Mouse (Mus musculus): ENCODE results near the gene Meig1.
A peak's percentile ranks its signal among the peaks of the same experiment; 100 is the strongest.
"Not testable (repeated sequence)": the region's sequence is repeated elsewhere in the genome, so short reads cannot be mapped to it uniquely, and the experiment has no call there.

Meig1 gene

DNA sequence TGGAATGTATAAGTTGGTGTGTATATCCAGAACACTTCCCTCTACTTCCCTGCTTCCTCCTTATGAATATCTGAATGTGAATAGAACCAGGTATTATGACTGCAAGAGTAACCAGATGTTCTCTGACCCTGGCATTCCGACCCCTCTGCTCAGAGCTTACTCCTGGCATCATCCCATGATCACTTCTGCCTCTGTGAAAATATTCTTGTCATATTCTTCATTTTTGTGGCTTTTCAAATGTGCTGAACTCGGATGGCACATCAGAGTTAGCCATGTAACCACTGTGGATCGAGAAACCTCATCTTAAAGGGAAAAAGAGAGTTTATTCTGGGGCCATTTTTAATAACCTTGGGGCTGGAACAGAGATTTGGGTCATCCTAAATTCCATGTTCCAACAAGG, at the start of gene Meig1:
Gene Meig1, minus strand, starts transcription at position 101 of the 400 bp plus-strand sequence.
- no peak for DNase-seq (ENCODE audit: low spot score)

DNA sequence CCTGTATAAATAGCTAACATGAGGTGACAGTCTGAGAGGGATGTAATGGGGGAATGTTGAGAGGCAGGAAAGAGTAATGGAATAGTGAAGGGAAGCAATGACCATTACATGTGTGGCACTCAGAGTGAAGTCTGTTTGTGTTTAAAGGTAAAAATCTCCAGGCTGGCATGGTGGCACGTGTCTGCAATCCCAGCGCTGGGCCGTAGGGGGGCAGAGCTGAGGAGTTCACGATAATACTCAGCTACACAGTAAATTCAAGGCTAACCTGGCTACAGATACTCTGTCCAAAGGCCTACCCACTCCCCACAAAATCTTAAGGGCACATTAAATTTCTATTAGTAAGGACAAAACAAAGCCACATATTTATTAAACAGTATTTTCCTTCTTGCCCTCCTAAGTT, 34.1 kb upstream of the Meig1 start:
- DNase-seq (ENCODE audit: low spot score), result no peak

DNA sequence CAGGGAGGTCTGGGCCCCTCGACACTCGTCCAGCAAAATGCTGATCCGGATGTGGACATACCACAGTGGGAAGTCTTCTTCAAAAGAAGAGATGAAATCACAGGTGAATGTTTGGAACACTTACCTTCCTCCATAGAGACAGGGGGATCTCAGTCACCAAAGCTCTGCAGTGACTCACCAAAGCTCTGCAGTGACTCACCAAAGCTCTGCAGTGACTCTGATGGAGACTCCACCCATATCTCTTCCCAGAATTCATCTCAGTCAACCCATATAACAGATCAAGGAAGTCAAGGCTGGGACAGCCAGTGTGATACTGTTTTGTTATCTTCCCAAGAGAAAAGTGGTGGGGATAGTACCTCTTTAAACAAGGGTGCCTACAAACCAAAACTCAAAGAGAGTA, 30.6 kb upstream of the Meig1 start:
- no peak for DNase-seq (ENCODE audit: low spot score)

DNA sequence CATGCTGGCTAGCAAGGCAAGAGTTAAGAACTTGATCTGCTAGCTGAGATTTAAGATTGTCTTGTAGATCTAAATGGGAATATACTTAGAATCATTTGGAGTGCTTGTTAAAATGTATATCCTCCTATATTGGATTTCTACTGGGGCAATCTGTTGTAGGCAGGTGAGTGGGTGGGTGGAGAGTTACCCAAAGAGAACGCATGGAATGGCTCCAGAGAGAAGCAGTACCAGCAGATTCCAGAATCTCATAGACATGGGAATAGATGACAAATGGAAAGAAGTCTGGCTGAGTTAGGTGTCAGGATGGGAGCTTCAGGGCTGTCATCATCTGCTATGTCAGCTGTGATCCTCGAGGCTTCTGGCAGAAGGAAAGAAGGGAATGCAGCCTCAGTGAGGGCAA, 27.0 kb upstream of the Meig1 start:
- no peak for DNase-seq (ENCODE audit: low spot score)

GRCm38 (mm10) chr2:3445984-3446383, 23.5 kb upstream of the Meig1 start:
- DNase-seq (ENCODE audit: low spot score), result no peak

GRCm38 (mm10) chr2:3444206-3444605, 21.8 kb upstream of the Meig1 start:
- no peak for DNase-seq (ENCODE audit: low spot score)

GRCm38 (mm10) chr2:3437956-3438355, 15.5 kb upstream of the Meig1 start:
- no peak for DNase-seq (ENCODE audit: low spot score)

DNA sequence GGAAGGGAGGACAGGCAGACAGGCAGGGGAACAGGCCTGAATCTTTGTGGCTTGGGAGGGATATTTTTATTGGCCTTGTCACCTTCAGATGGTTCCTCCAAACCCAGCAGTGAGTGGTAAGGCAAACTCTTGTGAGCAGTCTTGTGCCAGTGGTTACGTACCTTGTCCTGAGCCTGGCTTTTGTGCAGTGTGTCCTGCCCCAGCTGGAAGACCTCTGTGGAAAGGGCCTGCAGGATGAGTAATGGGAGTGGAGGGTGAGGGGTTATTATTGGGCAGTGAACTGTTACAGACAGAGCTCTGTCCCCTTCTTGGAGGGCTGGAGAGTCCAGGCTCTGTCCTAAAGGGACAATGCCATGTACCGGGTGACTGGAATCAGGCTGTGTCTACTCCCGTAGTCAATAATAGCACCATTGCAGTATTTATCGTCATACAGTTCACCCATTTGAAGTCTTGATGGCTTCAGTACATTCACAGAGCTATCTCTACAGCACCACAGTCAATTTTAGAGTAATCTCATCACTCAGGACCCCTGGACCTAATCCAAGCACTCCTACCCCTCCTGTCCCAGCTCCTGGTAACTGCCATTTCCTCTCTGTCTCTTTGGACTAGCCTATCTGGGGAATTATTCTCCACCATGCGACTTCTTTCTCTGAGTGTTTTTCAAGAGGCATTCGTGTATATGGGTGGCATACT, 13.1 kb upstream of the Meig1 start:
- no peak for DNase-seq (ENCODE audit: low spot score)

- no peak for DNase-seq (ENCODE audit: low spot score)
These were observed 8.5 kb upstream of the Meig1 start for GRCm38 (mm10) chr2:3430956-3431355.

- DNase-seq (ENCODE audit: low spot score), result no peak
These were observed 2.1 kb upstream of the Meig1 start for GRCm38 (mm10) chr2:3424579-3424910.

DNA sequence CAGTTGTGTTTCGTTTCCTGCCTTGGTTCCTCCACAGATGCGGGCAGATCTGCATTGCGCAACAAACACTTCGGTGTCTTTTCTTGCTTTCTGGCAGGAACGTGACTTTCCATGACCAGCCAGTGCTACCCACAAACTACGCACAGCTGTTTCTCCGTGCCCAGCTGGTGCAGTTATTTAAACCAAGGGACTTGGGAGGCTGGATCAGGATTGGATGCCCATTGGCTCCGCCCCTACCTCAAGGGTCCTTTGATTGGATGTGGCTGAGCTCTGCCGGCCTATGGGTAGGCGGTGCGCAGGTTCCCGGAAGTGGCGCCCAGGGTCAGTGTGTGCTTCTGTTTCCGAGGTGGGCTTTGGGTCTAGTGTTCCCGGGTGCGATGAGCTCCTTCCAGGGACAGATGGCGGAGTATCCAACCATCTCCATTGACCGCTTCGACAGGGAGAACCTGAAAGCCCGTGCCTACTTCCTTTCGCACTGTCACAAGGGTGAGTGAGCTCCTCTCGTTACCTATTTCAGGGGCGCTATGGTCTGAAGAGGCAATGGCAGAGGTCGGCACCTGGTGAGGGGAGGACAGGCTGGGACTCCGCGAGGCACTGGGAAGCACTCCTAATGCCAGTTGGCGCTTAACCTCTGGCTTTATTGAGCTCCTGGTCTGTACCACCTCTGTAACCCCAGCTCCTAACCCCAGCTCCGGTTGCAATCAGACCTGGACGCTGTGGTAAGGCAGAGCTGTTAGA, 1.6 kb upstream of the Meig1 start, which contains the start of gene Dclre1c:
Gene Dclre1c, plus strand, starts transcription at position 291 of the 738 bp plus-strand sequence.
- peak; percentile 94 for DNase-seq (ENCODE audit: low spot score)

DNA sequence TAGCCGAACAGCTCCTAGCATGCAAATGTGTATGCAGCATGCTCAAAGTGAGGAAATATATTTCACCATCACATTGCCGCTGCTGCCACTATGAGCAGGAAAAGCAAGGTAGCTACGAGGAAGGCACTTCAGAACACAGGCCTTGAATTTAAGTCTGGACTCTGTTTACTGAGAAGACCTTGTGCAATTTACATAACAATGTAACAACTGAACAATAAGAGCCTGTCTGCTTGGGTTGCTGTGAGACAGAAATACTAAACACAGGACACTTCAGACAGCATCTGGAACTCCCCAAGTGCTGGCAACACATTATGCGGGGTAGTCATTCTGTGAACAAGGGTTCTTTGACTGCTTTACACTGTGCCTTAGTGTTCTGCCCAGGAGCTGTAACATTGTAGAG, 2.3 kb downstream of the Meig1 start:
- no peak for DNase-seq (ENCODE audit: low spot score)

GRCm38 (mm10) chr2:3418883-3419431, 3.5 kb downstream of the Meig1 start:
- DNase-seq (ENCODE audit: low spot score), result peak; percentile 97

- no peak for DNase-seq (ENCODE audit: low spot score)
These were observed 6.8 kb downstream of the Meig1 start for GRCm38 (mm10) chr2:3415676-3416075.

DNA sequence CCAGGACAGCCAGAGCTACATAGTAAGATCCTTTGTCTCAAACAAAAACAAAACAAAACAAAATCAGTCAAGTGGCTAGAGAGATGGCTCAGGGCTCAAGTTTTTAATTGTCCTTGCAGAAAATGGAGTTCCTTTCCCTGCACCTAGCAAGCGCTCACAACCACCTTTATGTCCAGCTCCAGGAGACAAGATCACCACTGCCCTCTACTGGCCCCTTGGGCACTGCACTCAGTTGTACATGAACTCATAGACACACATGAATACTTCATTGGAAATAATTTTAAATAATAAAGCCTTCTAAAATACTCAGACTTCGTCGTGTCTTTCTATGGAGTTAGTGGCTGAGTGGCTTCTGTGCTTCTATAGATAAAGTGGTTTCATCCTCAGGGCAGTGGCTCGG, 8.2 kb downstream of the Meig1 start:
- peak; percentile 81 for DNase-seq (ENCODE audit: low spot score)

- no peak for DNase-seq (ENCODE audit: low spot score)
These were observed 14.7 kb downstream of the Meig1 start for GRCm38 (mm10) chr2:3407756-3408155.

- DNase-seq (ENCODE audit: low spot score), result no peak
These were observed 16.5 kb downstream of the Meig1 start for GRCm38 (mm10) chr2:3405981-3406380.

DNA sequence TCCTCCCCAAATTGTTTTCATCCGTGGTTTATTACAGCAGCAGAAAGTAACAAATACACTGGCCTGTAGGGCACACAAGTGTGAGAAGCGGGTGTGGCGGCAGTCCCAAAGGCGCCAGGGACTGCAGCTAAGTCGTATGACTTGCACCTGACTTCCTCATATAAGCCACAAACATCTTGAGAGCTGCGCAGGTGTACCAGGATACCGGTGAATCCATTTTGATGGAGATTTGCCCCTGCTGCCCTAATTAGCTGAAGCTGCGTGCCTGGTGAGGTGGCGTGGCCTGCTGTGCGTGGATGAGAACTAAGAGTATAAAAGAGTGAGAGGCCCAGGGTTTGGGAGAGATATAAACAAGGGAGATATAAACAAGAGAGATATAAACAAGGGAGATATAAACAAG, 25.3 kb downstream of the Meig1 start, which contains the start of gene Olah:
Gene Olah, minus strand, starts transcription at position 101 of the 400 bp plus-strand sequence.
- not testable (repeated sequence) for DNase-seq (ENCODE audit: low spot score)

DNA sequence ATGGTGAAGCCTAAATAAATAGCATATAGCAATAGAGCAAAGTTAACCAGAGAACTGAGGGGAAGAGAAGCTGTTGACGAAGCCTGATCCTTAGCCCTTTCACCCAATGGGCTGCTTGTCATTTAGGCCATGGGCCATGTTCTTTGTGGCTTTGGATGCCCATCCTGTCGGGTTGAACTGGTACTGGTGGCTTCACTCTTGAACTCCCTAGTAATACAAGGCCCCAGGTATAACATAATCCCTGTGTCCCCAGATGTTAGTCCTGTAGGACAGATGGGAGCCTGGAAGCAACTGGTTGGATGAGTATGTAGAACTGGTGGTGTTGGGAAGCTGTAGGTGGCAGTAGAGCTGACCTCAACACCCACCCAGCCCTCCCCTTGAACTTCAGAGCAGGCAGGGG, 30.5 kb downstream of the Meig1 start:
- no peak for DNase-seq (ENCODE audit: low spot score)

GRCm38 (mm10) chr2:3387105-3387860, 35.2 kb downstream of the Meig1 start:
- DNase-seq (ENCODE audit: low spot score), result no peak

DNA sequence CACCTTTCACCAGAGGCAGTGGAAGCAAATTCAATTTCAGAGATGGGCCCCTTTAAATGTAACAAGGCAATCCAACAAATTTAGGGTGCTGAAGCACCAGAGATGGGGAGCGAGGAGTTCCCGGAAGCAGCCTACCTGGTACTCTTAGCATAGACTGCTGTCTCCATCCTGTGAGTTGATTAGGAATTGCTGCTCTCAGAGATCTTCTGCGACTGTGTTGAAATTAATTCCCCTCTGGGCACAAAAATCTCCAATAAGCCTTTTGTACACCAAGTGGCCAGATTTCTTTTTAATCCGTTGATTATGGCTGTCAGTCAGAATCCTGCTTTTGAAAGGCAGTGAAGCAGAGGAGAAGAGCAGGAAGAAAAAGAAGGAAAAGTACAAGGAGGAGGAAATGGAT, 57.3 kb downstream of the Meig1 start:
- DNase-seq (ENCODE audit: low spot score), result peak; percentile 26

GRCm38 (mm10) chr2:3361067-3361466, 61.4 kb downstream of the Meig1 start:
- no peak for DNase-seq (ENCODE audit: low spot score)

Measured in retina, embryonic 14.5 days (tissue).